8 mouse cellular contexts compared by ENCODE assay signal in the genomic region with DNA sequence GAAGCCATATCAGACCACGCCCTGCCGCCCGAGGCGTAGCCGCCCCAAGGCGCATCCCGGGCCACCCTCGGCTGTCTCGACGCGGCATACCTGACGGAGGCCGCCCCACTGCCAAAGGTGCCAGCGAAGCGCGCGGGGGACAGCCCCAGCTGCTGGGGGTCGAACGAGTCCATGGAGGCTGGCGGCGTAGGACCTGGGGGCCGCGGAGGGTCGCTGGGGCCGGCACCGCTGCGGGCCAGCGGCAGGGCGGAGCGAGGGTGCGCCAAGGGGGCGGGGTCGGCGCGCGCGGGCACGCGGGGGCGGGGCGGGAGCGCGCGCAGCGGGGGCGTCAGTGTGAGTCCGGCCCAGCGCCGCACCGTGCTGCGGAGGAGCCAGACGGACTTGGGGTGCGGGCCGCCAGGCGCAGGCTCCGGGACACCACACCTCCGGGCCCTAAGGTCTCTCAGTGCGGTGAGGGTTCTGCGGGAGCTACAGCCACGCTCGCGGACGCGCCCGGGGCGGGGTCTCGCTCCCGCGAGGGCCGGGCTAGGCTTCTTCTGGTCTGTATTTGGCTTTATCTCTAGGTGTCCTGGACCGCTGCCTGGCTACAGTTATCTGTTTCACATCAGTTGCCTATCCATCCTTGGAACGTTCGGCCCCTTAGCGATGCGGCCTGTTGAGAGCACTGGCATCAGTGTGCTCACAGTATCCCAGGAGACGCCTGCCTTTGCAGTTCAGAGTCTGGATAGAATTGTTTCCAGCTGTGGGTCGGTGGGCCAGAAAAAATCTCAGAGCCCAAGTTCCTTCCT.
DNase-seq lines count a peak whose midpoint lies in the region; ATAC-seq and TF ChIP-seq lines count a peak whose summit lies in the region.

No protein-coding gene starts in this region.

- under 1% methylated on average over 65 of the region's 77 CpGs for WGBS in embryonic facial prominence, embryonic 12.5 days
- under 1% methylated on average over 63 of the region's 77 CpGs for WGBS in heart, adult 2 months
- under 1% methylated on average over 76 of the region's 77 CpGs for WGBS in kidney, adult 2 months
- under 1% methylated on average over 54 of the region's 77 CpGs for WGBS in limb, embryonic 11.5 days
- WGBS in midbrain, embryonic 13.5 days = under 1% methylated on average over 73 of the region's 77 CpGs
- under 1% methylated on average over 63 of the region's 77 CpGs for WGBS in small intestine, adult 2 months

- H3K9ac ChIP-seq in embryonic facial prominence, embryonic 12.5 days = peak overlapping the region; percentile 88
- H3K9ac ChIP-seq in heart, adult 2 months (ENCODE audit: low read depth, low read length) = peak overlapping the region; percentile 94
- peak overlapping the region; percentile 90 for H3K9ac ChIP-seq in limb, embryonic 11.5 days (ENCODE audit: low read length)
- peak overlapping the region; percentile 97 for H3K9ac ChIP-seq in midbrain, embryonic 13.5 days (replicated peaks)

- TF ChIP-seq EP300 in heart, adult 2 months (IDR thresholded peaks at IDR 0.05; ENCODE audit: insufficient read depth, low read depth, low read length) = no peak

- DNase-seq in 3134 (ENCODE audit: extremely low read depth, insufficient read length, low spot score) = peak; percentile 85
- peak; percentile 83 to 90 for DNase-seq in adrenal gland, postnatal 36 days
- DNase-seq in heart, adult 2 months = peak; percentile 91
- DNase-seq in kidney, adult 2 months = peak; percentile 85
- peak; percentile 87 for DNase-seq in limb, embryonic 11.5 days (ENCODE audit: low spot score)

- peaks cover 20% of the 10 kb centered on the region; the same call in 1 of the 2 replicates for H3K4me1 ChIP-seq in embryonic facial prominence, embryonic 12.5 days
- H3K4me1 ChIP-seq in heart, adult 2 months (ENCODE audit: control insufficient read depth, insufficient read depth, low read length) = peaks cover 6% of the 10 kb centered on the region
- peaks cover 6% of the 10 kb centered on the region; the same call in 1 of the 2 replicates for H3K4me1 ChIP-seq in kidney, adult 2 months (ENCODE audit: control insufficient read depth, insufficient read depth, low read length)
- H3K4me1 ChIP-seq in limb, embryonic 11.5 days (ENCODE audit: control insufficient read depth, insufficient read depth, low read length) = peaks cover 4% of the 10 kb centered on the region; the same call in 1 of the 2 replicates
- peaks cover 31% of the 10 kb centered on the region for H3K4me1 ChIP-seq in midbrain, embryonic 13.5 days (replicated peaks)
- H3K4me1 ChIP-seq in small intestine, adult 2 months (ENCODE audit: control insufficient read depth, insufficient read depth, insufficient read length, low read length) = 0 out of 2 replicates have a peak, but pooled peaks cover 2% of the 10 kb centered on the region

- H3K27me3 ChIP-seq in embryonic facial prominence, embryonic 12.5 days = no peaks in the 10 kb centered on the region
- H3K27me3 ChIP-seq in heart, adult 2 months (ENCODE audit: control insufficient read depth, insufficient read depth, low read length) = no peaks in the 10 kb centered on the region
- H3K27me3 ChIP-seq in kidney, adult 2 months (replicated peaks; ENCODE audit: control insufficient read depth, insufficient read depth, low read length) = no peaks in the 10 kb centered on the region
- H3K27me3 ChIP-seq in limb, embryonic 11.5 days (ENCODE audit: control insufficient read depth, insufficient read depth, low read length) = no peaks in the 10 kb centered on the region
- no peaks in the 10 kb centered on the region for H3K27me3 ChIP-seq in midbrain, embryonic 13.5 days
- no peaks in the 10 kb centered on the region for H3K27me3 ChIP-seq in small intestine, adult 2 months (ENCODE audit: control insufficient read depth, insufficient read depth, low read length)

- H3K4me3 ChIP-seq in embryonic facial prominence, embryonic 12.5 days = peak overlapping the region; percentile 95
- peak overlapping the region; percentile 95 for H3K4me3 ChIP-seq in heart, adult 2 months
- peak overlapping the region; percentile 90 for H3K4me3 ChIP-seq in kidney, adult 2 months (ENCODE audit: insufficient read depth, low read depth, low read length)
- H3K4me3 ChIP-seq in limb, embryonic 11.5 days (ENCODE audit: low read depth, low read length) = peak overlapping the region; percentile 91
- peak overlapping the region; percentile 96 for H3K4me3 ChIP-seq in midbrain, embryonic 13.5 days (replicated peaks)
- H3K4me3 ChIP-seq in small intestine, adult 2 months (ENCODE audit: low read depth, low read length) = peak overlapping the region; percentile 96

- H3K36me3 ChIP-seq in embryonic facial prominence, embryonic 12.5 days = peaks cover 8% of the 10 kb centered on the region; the same call in 1 of the 2 replicates
- H3K36me3 ChIP-seq in heart, adult 2 months (ENCODE audit: control insufficient read depth, insufficient read depth, low read length) = peaks cover 15% of the 10 kb centered on the region
- H3K36me3 ChIP-seq in kidney, adult 2 months (ENCODE audit: control insufficient read depth, insufficient read depth, low read length) = no peaks in the 10 kb centered on the region
- H3K36me3 ChIP-seq in limb, embryonic 11.5 days (ENCODE audit: control insufficient read depth, insufficient read depth, low read length) = no peaks in the 10 kb centered on the region
- H3K36me3 ChIP-seq in midbrain, embryonic 13.5 days = peaks cover 16% of the 10 kb centered on the region
- H3K36me3 ChIP-seq in small intestine, adult 2 months (ENCODE audit: control insufficient read depth, insufficient read depth, low read length) = no peaks in the 10 kb centered on the region

- peak overlapping the region; percentile 84 for H3K4me2 ChIP-seq in embryonic facial prominence, embryonic 12.5 days (replicated peaks)
- H3K4me2 ChIP-seq in limb, embryonic 11.5 days (ENCODE audit: low read depth, severe bottlenecking) = peak overlapping the region; percentile 93
- H3K4me2 ChIP-seq in midbrain, embryonic 13.5 days (replicated peaks) = peak overlapping the region; percentile 69

- intact Hi-C loops in heart, adult 2 months (cut with DNase I) = loop anchor here (1.0 to 10.0 kb wide), 2 partner anchors 66 to 335 kb away; a partner anchor contains a TSS

- ATAC-seq in embryonic facial prominence, embryonic 12.5 days (ENCODE audit: insufficient number of reproducible peaks, insufficient read depth, low FRiP score, low TSS enrichment) = peak; percentile 82
- ATAC-seq in limb, embryonic 11.5 days (ENCODE audit: insufficient number of reproducible peaks, low FRiP score, low TSS enrichment, low read depth) = peak; percentile 84
- peak; percentile 91 for ATAC-seq in midbrain, embryonic 13.5 days

- H3K27ac ChIP-seq in embryonic facial prominence, embryonic 12.5 days = peak overlapping the region; percentile 99
- peak overlapping the region; percentile 93 for H3K27ac ChIP-seq in heart, adult 2 months
- H3K27ac ChIP-seq in kidney, adult 2 months (ENCODE audit: insufficient read depth, low read depth, low read length) = peak overlapping the region; percentile 90
- peak overlapping the region; percentile 92 for H3K27ac ChIP-seq in limb, embryonic 11.5 days (replicated peaks; ENCODE audit: low read depth, low read length)
- peak overlapping the region; percentile 99 for H3K27ac ChIP-seq in midbrain, embryonic 13.5 days
- peak overlapping the region; percentile 60 for H3K27ac ChIP-seq in small intestine, adult 2 months (ENCODE audit: insufficient read depth, low read depth, low read length)

- no peaks in the 10 kb centered on the region for H3K9me3 ChIP-seq in embryonic facial prominence, embryonic 12.5 days
- H3K9me3 ChIP-seq in limb, embryonic 11.5 days (ENCODE audit: control insufficient read depth, low read length) = no peaks in the 10 kb centered on the region
- no peaks in the 10 kb centered on the region for H3K9me3 ChIP-seq in midbrain, embryonic 13.5 days

- peak; percentile 72; the same call in 1 of the 2 replicates for TF ChIP-seq POLR2A in heart, adult 2 months (IDR thresholded peaks at IDR 0.05; ENCODE audit: insufficient read depth, low read depth, low read length)
- no peak for TF ChIP-seq POLR2A in kidney, adult 2 months (IDR thresholded peaks at IDR 0.05; ENCODE audit: low read depth, low read length)
- no peak; the same call in 1 of the 2 replicates for TF ChIP-seq POLR2A in small intestine, adult 2 months (IDR thresholded peaks at IDR 0.05; ENCODE audit: low read depth, low read length)

- peaks cover 4% of the 10 kb centered on the region; the same call in 1 of the 2 replicates for H3K79me2 ChIP-seq in heart, adult 2 months (replicated peaks; ENCODE audit: control insufficient read depth, insufficient read depth, low read length)

- no peak for TF ChIP-seq CTCF in heart, adult 2 months (IDR thresholded peaks at IDR 0.05)
- no peak for TF ChIP-seq CTCF in kidney, adult 2 months (conservative IDR thresholded peaks at IDR 0.05; ENCODE audit: insufficient read depth, insufficient read length, low read depth, low read length)
- TF ChIP-seq CTCF in small intestine, adult 2 months (IDR thresholded peaks at IDR 0.05; ENCODE audit: extremely low read depth, insufficient read length, insufficient replicate concordance, low read depth, low read length) = no peak

Comparison
In these comparisons a context has a peak if more than half of its experiments do, and no peak if none do; other contexts are left out.
1. Peak in every context shown above with its lines: DNase-seq, ATAC-seq, H3K4me3 ChIP-seq and H3K27ac ChIP-seq.